Mouse (Mus musculus) layer of hippocampus, adult 18-20 months (tissue): ENCODE measurements around the gene Senp7. TPM values are rescaled to one million over a fixed set of nuclear protein-coding genes. Genes with fewer than 3 reads are reported as not detected.
"Not testable (repeated sequence)": the region's sequence is repeated elsewhere in the genome, so short reads cannot be mapped to it uniquely, and the experiment has no call there.

Experiments
- DNase-seq, 2 experiments: peaks; one replicate each; pipeline ENCODE4 v3.0.0; 2022; ENCODE audit warnings: low spot score in 2 of 2
- microRNA-seq, 2 experiments: library from miRNA; unstranded; fragments of <30 nt; microRNA quantifications; one replicate each; pipeline ENCODE4 v1.2.0; 2021
- total RNA-seq, 2 experiments: library from RNA; stranded (reverse); gene quantifications; 2 replicates each; pipeline ENCODE4 v1.2.3; 2021

Senp7 gene
- total RNA-seq, 2 experiments from 2014 or later, result 45.7 to 47.2 TPM

DNA sequence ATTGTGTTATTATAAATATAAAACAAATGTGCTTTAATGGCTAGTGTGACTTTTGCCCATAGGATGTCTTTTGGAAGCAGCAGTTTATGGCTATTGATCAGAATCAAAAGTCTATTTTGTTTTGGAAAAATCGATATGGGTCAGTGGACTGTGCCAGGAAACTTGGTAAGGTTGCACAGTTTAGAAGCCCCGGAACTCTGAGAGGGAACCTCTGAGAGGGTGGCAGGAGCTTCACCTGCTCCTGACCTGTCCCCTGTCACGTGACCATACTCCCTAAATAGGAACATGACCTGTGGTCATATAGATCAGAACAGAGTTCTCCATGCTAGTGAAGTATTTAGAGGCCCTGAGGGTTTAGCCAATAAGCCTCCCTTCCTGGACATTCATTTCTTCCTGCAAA lies 75.9 kb downstream of the Senp7 start:
- DNase-seq, result no peak

- peak in 1 of 2 experiments; percentile 40 for DNase-seq
Observed at GRCm38 (mm10) chr16:56131666-56132065, 83.5 kb downstream of the Senp7 start.

DNA sequence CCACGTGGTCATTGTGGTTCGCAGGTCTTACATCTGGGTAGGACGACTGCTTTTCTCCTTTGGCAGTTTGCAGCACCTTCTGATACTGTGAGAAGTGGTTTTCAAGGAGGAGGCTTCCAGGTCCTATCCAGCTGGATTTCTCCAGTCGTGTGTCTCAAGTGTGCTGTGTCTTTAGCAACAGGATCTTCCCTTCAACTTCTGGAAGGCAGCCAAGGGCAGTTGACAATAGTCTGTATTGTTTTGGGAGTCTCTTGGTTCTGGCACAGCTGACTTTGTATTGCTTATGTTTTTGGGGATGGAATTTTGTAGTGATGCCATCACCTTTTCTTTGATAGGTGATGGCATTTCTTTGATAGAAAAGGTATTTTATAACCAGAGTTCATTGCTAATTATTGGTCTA lies 86.0 kb downstream of the Senp7 start:
- DNase-seq, result no peak

DNA sequence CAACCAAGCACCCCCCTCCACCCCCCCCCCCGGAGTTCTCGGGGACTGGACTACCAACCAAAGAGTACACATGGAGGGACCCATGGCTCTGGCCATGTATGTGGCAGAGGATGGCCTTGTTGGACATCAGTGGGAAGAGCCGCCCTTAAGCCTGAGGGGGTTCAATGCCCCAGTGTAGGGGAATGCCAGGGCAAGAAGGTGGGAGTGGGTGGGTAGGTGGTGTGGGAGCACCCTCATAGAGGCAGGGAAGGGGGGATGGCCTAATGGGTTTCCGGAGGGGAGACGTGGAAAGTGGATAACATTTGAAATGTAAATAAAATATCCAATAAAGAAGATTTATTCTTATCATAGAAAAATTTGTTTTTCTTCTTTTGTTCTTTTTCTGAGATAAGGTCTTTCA lies 89.5 kb downstream of the Senp7 start:
- not testable (repeated sequence) for DNase-seq

DNA sequence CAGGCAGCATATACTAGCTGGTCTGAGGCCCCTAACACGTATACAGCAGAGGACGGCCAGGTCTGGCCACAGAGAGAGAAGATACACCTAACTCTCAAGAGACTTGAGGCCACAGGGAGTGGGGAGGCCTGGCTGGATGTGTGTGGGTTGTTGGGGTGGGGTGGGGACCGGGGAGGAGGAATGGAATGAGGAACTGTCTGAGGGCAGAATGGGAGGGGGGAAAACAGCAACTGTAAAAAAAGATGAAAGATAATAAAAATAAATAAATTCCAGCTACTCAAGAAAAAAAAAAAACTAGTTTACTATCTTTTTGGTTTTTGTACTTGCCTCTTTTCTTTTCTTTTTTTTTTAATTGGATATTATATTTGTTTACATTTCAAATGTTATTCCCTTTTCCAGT lies 91.8 kb downstream of the Senp7 start:
- no peak for DNase-seq

DNA sequence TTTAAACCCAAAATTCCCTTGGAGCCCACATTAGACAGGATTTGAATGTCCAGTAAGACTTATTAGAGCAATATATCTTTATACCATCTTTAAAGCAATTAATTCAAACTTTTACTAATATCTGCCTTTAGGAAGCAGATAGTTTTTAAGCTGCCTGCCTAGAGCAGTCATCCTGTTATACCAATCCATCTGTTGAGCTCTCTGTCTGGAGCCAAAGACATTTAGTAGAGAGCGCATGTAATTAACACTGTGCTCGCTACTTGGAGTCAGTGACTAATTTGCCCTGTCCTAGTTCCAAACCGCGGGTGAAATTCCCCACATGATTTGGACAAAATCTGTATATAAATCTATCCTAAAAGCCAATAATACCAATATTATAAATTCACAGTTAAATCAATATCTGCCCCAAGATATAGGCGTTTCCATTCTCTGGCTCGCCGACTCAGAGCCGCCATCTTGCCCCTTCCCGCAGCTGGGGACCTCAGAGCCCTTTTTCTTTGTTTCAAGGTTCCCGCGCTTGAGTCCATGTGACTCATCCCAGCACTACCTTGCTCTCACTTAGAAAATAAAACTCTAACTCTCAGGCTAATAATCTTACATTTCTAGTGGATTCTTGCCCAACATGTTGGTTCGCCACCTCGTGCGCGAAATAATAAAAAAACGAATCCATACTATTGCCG lies 96.9 kb downstream of the Senp7 start:
- DNase-seq, result peak in 1 of 2 experiments; percentile 19

DNA sequence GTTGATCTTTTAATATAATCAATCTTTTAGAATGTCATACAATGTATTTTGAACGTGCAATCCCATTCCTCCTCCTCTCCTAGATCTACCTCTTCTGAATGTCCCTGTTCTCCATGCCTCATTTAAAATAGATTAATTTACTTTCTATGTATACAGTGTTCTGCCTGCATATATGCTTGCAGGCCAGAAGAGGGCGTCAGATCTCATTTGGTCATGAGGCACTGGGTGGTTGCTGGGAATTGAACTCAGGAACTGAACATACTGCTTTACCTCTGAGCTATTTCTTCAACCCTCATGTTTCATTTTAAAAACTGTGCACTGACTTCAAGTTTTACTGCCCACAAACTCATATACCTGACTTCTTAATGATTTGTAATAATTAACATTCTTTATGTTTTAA lies 99.5 kb downstream of the Senp7 start:
- no peak for DNase-seq

GRCm38 (mm10) chr16:56163466-56163865 lies 115.3 kb downstream of the Senp7 start:
- DNase-seq, result no peak

DNA sequence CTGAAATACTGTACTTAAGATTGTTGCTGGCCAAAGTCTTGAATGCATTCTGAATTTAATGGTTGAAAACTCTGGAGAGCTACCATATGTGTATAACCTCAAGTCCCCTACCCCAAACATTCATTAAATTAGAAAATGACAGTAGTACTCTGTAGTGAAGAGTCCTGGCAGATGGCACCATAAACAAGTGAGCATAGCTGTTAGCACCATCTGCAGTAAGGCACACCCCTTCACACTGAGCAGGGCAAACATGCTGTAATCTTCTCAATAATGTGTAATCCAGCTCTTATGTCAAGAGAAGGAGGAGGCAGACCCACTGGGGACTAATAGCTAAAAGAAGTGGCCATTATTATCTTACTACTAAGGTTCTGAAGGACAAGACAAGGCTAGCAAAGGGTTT lies 122.1 kb downstream of the Senp7 start:
- DNase-seq, result peak; percentile 55 to 79

- no peak for DNase-seq
Observed at GRCm38 (mm10) chr16:56175867-56176581, 127.9 kb downstream of the Senp7 start.

- no peak for DNase-seq
Observed at GRCm38 (mm10) chr16:56186863-56187262, 138.7 kb downstream of the Senp7 start.

GRCm38 (mm10) chr16:56188198-56188597 lies 140.1 kb downstream of the Senp7 start:
- peak; percentile 60 to 87 for DNase-seq

DNA sequence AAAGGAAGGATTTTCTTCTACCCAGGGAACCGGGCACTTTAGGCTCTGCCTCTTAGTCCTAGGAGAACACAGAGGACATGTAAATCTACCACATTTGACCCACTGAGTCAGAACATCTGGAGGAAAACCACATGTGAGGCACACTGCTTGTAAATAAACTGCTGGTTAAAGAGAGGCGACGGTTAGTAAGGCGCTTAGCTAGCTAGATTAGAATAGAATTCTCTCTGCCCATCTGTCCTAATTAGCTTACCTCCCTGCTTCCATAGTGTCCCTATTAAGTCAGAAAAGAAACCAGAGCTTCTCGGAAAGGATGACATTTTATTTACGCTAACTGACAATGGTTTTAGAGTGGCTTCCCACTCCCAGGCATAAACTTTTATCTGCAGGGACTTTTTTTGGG lies 155.9 kb downstream of the Senp7 start, which contains the start of gene Impg2:
Gene Impg2 (plus strand): TSS at position 263 of the 400 bp plus-strand sequence.
- no peak for DNase-seq

DNA sequence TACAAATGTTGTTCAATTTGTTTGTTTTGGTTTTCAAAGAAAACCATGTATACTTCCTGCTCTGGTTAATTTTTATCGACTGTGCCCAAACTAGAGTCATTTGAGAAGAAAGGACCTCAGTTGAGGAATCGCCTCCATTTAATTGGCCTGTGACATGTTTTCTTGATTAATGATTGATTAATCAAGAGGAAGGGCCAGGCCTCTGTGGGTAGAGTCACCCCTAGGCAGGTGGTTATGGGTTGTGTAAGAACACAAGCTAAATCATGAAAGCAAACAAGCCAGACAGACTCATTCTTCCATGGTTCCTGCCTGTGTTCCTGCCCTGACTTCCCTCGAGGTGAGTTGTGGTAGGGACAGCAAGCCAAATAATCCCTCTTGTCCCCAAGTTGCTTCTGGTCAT lies 164.6 kb downstream of the Senp7 start:
- DNase-seq, result no peak

GRCm38 (mm10) chr16:56227686-56228085 lies 179.5 kb downstream of the Senp7 start:
- no peak for DNase-seq

- DNase-seq, result no peak
Observed at GRCm38 (mm10) chr16:56229455-56229854, 181.3 kb downstream of the Senp7 start.

DNA sequence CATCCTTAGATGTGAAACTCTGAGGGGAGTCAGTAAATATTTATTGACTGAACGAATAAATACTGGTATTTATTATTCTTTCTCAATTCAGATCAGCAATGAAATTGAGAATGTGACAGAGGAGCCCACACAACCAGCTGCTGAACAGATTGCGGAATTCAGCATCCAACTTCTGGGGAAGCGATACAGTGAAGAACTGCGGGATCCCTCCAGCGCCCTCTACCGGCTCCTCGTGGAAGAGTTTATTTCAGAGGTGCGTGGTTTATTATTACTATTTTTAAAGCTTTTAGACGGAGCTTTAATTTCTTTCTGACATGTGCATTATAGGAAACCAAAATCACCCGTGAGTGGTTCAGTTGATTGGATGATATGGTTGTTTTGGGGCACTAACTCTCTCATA lies 183.2 kb downstream of the Senp7 start:
- peak; percentile 52 to 81 for DNase-seq

DNA sequence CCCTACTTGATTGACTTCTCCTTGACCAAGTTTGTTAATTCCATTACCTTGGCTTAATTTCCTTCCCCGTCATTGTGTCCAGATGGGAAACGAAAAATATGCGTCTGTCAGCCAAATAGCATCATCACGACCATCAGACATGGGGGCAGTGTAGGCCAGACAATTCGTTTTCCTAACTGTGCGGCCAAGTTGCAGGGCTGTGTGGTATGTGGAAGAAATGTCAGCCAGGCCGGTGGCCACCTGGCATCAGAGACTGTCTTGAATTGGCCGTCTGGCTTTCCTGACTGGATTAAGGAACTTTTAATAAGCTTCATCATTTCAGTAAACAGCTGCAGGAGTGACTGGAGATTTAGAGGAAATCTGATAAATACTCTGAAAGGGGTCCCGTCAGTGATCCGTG lies 184.6 kb downstream of the Senp7 start:
- DNase-seq, result peak; percentile 3 to 9

Small RNA genes lying within 50 kb of the gene (microRNA-seq; reads per million reads assigned to microRNA genes)
- 0 reads per million in 2 experiments for gene Gm24047

Other genes with a start within 250 kb of the Senp7 start
- gene Nfkbiz, start 209.4 kb upstream of the Senp7 start, total RNA-seq, result 1 to 10 TPM; 6.0 to 6.5 TPM
- gene Nxpe3, start 153.1 kb upstream of the Senp7 start, total RNA-seq, result 10 to 100 TPM; 12.1 to 12.5 TPM
- 10 to 100 TPM; 18.2 to 18.8 TPM for gene Cep97, start 113.5 kb upstream of the Senp7 start, total RNA-seq
- 100 to 1,000 TPM; 411 to 431 TPM for gene Rpl24, start 82.1 kb upstream of the Senp7 start, total RNA-seq
- 10 to 100 TPM; 55.7 to 56.6 TPM for gene Zbtb11, start 74.5 kb upstream of the Senp7 start, total RNA-seq
- gene Pcnp, start 18.6 kb upstream of the Senp7 start, total RNA-seq, result 100 to 1,000 TPM; 158 to 171 TPM
- gene Trmt10c, start 10.5 kb upstream of the Senp7 start, total RNA-seq, result 1 to 10 TPM; 9.1 to 9.5 TPM
- gene Impg2, start 156.0 kb downstream of the Senp7 start, total RNA-seq, result under 1 TPM; 0.66 to 0.69 TPM